Mouse (Mus musculus): ENCODE measurements around the gene Micall2.

GRCm38 (mm10) chr5:139674940-139675706, 61.0 kb downstream of the Micall2 start:
- TF ChIP-seq CTCF (IDR thresholded peaks at IDR 0.05; ENCODE audit: extremely low read depth, insufficient read length, insufficient replicate concordance, low read depth, low read length) (no peak), POLR2A (IDR thresholded peaks at IDR 0.05; ENCODE audit: low read depth, low read length) (no peak)
